Mouse (Mus musculus) myocyte (in vitro differentiated cells): Measurements from ENCODE around the gene Slco1a1. TPM values are rescaled to one million over a fixed set of nuclear protein-coding genes. Genes with fewer than 3 reads are reported as not detected.

Source experiments
- H3K27me3 ChIP-seq: one replicate; pipeline ENCODE4 v1.6.1; 2011; ENCODE audit not compliant: control insufficient read depth, insufficient read depth, insufficient read length
- H3K36me3 ChIP-seq: one replicate; pipeline ENCODE4 v1.6.1; 2011; ENCODE audit not compliant: control insufficient read depth, insufficient read depth
- H3K4me2 ChIP-seq: one replicate; pipeline ENCODE4 v1.6.1; 2011; ENCODE audit warnings: low read depth, control low read depth
- H3K4me3 ChIP-seq: one replicate; pipeline ENCODE4 v1.5.1; 2011; ENCODE audit warnings: mild to moderate bottlenecking, control low read depth, moderate library complexity
- H3K79me2 ChIP-seq: one replicate; pipeline ENCODE4 v1.6.1; 2011; ENCODE audit not compliant: control insufficient read depth, insufficient read depth
- H3ac ChIP-seq: one replicate; pipeline ENCODE4 v1.6.1; 2011; ENCODE audit not compliant: control insufficient read depth, insufficient read length
- CEBPB ChIP-seq: IDR thresholded peaks from 2 replicates; pipeline ENCODE4 v1.6.1; 2011; ENCODE audit warnings: mild to moderate bottlenecking, moderate library complexity; ENCODE audit not compliant: poor library complexity, insufficient read depth, severe bottlenecking
- E2F4 ChIP-seq: IDR thresholded peaks from one replicate; pipeline ENCODE4 v1.6.1; 2011; ENCODE audit warnings: mild to moderate bottlenecking, control low read depth, moderate library complexity; ENCODE audit not compliant: insufficient read depth
- MAX ChIP-seq: IDR thresholded peaks from one replicate; pipeline ENCODE4 v1.6.1; 2011; ENCODE audit warnings: low read depth, mild to moderate bottlenecking, control low read depth
- MYOD1 ChIP-seq, 3 experiments: IDR thresholded peaks; one replicate each; pipeline ENCODE4 v1.6.1; 2011; ENCODE audit warnings: control low read depth in 2 of 3, low read depth in 2 of 3, mild to moderate bottlenecking in 2 of 3, moderate library complexity in 1 of 3; ENCODE audit not compliant: insufficient read length in 2 of 3, control insufficient read depth in 1 of 3
- MYOG ChIP-seq, 3 experiments: IDR thresholded peaks; one replicate each; pipeline ENCODE4 v1.6.1; 2011; ENCODE audit warnings: control low read depth in 2 of 3, low read depth in 2 of 3, mild to moderate bottlenecking in 2 of 3; ENCODE audit not compliant: insufficient read length in 2 of 3, control insufficient read depth in 1 of 3, insufficient read depth in 1 of 3
- POLR2A ChIP-seq: IDR thresholded peaks from one replicate; pipeline ENCODE4 v1.6.1; 2011; ENCODE audit warnings: low read depth, mild to moderate bottlenecking, control low read depth, moderate library complexity; ENCODE audit not compliant: insufficient read length
- POLR2AphosphoS2 ChIP-seq: IDR thresholded peaks from one replicate; pipeline ENCODE4 v1.6.1; 2011; ENCODE audit warnings: low read depth, control low read depth; ENCODE audit not compliant: insufficient read length
- REST ChIP-seq: IDR thresholded peaks from one replicate; pipeline ENCODE4 v1.6.1; 2011; ENCODE audit warnings: mild to moderate bottlenecking, control low read depth, moderate library complexity; ENCODE audit not compliant: insufficient read depth, insufficient read length
- SRF ChIP-seq: IDR thresholded peaks from one replicate; pipeline ENCODE4 v1.6.1; 2011; ENCODE audit warnings: low read depth; ENCODE audit not compliant: control insufficient read depth, insufficient read length
- TCF12 ChIP-seq: IDR thresholded peaks from one replicate; pipeline ENCODE4 v1.6.1; 2011; ENCODE audit warnings: mild to moderate bottlenecking, control low read depth; ENCODE audit not compliant: poor library complexity, insufficient read depth, severe bottlenecking
- TCF3 ChIP-seq: IDR thresholded peaks from one replicate; pipeline ENCODE4 v1.6.1; 2011; ENCODE audit warnings: low read depth, control low read depth; ENCODE audit not compliant: insufficient read length
- USF1 ChIP-seq: IDR thresholded peaks from one replicate; pipeline ENCODE4 v1.6.1; 2011; ENCODE audit warnings: low read depth, mild to moderate bottlenecking, control low read depth, moderate library complexity
- polyA plus RNA-seq: library from polyadenylated mRNA; unstranded; fragments of >200 nt; fragmentation: generic; extraction: Trizol; gene quantifications from one replicate; pipeline ENCODE4 v1.2.1, GENCODE M21; 2012; ENCODE audit warnings: missing spikeins

The Slco1a1 gene
- polyA plus RNA-seq, 1 experiment, result not detected

DNA sequence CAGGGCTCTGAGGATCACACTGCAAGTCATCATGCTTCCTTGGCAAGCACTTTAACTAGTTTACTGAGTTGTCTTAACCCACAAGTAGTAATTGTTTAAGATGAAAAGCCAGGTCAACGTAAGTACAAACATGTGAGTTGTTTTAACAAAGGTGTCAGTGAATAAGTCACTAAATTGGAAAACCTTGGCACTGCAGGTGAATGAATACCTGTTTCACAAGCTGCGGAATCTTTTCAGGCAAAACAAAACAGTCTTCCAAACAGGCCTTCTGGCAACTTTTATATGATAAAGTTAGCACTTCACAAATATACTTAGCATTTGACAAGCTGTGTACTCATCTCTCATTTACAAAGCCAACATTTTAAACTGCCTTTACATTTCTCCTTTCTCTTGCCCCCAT, 75.1 kb downstream of the Slco1a1 start:
- Histone ChIP-seq H3K27me3 (no peaks in the 10 kb centered on the region), H3K4me3 (no peak overlapping the region), H3ac (no peak overlapping the region), H3K79me2 (no peaks in the 10 kb centered on the region), H3K36me3 (no peaks in the 10 kb centered on the region), H3K4me2 (no peak overlapping the region)
- no peak for TF ChIP-seq TCF3
- no peak for TF ChIP-seq MYOG (IDR thresholded peaks at IDR 0.05; ENCODE audit: control insufficient read depth in 1 of 3, insufficient read depth in 1 of 3, insufficient read length in 2 of 3, low read depth in 2 of 3)
- no peak for TF ChIP-seq TCF12
- TF ChIP-seq USF1, result no peak
- TF ChIP-seq REST, result no peak
- TF ChIP-seq SRF, result no peak
- no peak for TF ChIP-seq E2F4
- no peak for TF ChIP-seq MYOD1 (IDR thresholded peaks at IDR 0.05; ENCODE audit: control insufficient read depth in 1 of 3, insufficient read length in 2 of 3, low read depth in 2 of 3)
- TF ChIP-seq POLR2AphosphoS2, result no peak
- no peak for TF ChIP-seq POLR2A
- TF ChIP-seq CEBPB, result no peak
- TF ChIP-seq MAX, result no peak

- Histone ChIP-seq H3ac (no peak overlapping the region), H3K36me3 (no peaks in the 10 kb centered on the region), H3K79me2 (no peaks in the 10 kb centered on the region), H3K27me3 (no peaks in the 10 kb centered on the region), H3K4me3 (no peak overlapping the region), H3K4me2 (no peak overlapping the region)
- TF ChIP-seq SRF (no peak), POLR2A (no peak), CEBPB (no peak), E2F4 (no peak), MAX (no peak), POLR2AphosphoS2 (no peak)
Observed at GRCm38 (mm10) chr6:141868735-141869134, 78.0 kb downstream of the Slco1a1 start.

GRCm38 (mm10) chr6:141866026-141866425, 80.7 kb downstream of the Slco1a1 start:
- Histone ChIP-seq H3K36me3 (no peaks in the 10 kb centered on the region), H3K79me2 (no peaks in the 10 kb centered on the region), H3K4me3 (no peak overlapping the region), H3K4me2 (no peak overlapping the region), H3K27me3 (no peaks in the 10 kb centered on the region), H3ac (no peak overlapping the region)
- no peak for TF ChIP-seq MYOG (IDR thresholded peaks at IDR 0.05; ENCODE audit: control insufficient read depth in 1 of 3, insufficient read depth in 1 of 3, insufficient read length in 2 of 3, low read depth in 2 of 3)
- no peak for TF ChIP-seq USF1
- no peak for TF ChIP-seq POLR2A
- TF ChIP-seq POLR2AphosphoS2, result no peak
- TF ChIP-seq TCF12, result no peak
- no peak for TF ChIP-seq REST
- no peak for TF ChIP-seq SRF
- no peak for TF ChIP-seq MAX

- H3ac ChIP-seq, result no peak overlapping the region
- H3K27me3 ChIP-seq, result no peaks in the 10 kb centered on the region
- H3K4me2 ChIP-seq, result no peak overlapping the region
- TF ChIP-seq USF1 (no peak), TCF12 (no peak), REST (no peak), MYOD1 (IDR thresholded peaks at IDR 0.05; ENCODE audit: control insufficient read depth in 1 of 3, insufficient read length in 2 of 3, low read depth in 2 of 3) (no peak)
- H3K36me3 ChIP-seq, result no peaks in the 10 kb centered on the region
- no peaks in the 10 kb centered on the region for H3K79me2 ChIP-seq
- H3K4me3 ChIP-seq, result no peak overlapping the region
Observed at GRCm38 (mm10) chr6:141857735-141858531, 88.8 kb downstream of the Slco1a1 start.

Other genes with a start within 250 kb of the Slco1a1 start
- not detected for gene Gm5724, start 173.2 kb downstream of the Slco1a1 start, polyA plus RNA-seq
- not detected for gene Slco1a4, start 90.8 kb downstream of the Slco1a1 start, polyA plus RNA-seq
- not detected for gene Gm6614, start 64.5 kb upstream of the Slco1a1 start, polyA plus RNA-seq